Mouse (Mus musculus) kidney, adult 18-20 months (tissue): Measurements from ENCODE around the gene Arid3a.
"Not testable (repeated sequence)": the region's sequence is repeated elsewhere in the genome, so short reads cannot be mapped to it uniquely, and the experiment has no call there.

Experiments
- DNase-seq: peaks from one replicate; pipeline ENCODE4 v3.0.0; 2021

Arid3a gene

DNA sequence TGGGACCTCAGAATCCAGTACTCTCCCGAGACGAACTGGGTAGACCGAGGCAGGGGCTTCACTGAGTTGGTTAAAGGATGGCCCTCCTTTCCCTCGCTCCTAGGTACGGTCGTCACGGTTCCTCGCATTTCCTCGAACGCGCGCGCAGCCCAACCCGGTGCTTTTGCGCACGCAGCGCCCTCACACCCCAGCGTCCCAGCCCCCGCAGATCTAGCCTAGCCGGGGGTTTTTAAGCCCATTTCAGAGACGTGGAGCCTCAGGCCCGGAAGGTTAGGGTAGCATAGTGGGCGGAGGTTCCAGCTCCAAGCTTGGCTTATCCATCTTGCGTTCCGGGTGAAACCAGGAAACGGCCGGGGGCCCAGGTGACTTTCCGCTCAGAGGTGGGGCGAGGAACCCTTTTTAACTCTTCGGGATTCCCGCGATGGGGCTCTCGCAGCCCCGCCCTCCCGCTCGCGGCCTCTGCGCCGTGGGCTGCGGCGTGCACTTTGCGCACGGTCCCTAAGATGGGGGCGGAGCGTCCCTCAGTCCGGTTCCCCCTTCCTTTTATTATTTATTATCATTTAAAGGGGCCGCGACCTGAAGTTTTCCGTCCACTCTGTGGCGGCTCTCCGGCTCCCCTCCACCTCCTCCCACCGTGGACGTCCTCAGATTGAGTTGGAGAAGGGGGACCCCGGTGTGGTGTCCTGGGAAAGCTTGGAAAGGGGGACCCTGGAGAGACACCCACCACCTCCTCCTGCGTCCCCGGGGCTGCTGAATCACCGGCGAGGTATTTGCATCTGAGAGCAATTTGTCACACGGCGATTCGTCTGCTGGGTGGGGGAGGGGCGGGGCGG lies at the start of gene Arid3a:
Gene Arid3a, plus strand, starts transcription at position 553 of the 833 bp plus-strand sequence.
- peak; percentile 90 for DNase-seq

GRCm38 (mm10) chr10:79877174-79877573 lies 49.7 kb upstream of the Arid3a start:
- no peak for DNase-seq

DNA sequence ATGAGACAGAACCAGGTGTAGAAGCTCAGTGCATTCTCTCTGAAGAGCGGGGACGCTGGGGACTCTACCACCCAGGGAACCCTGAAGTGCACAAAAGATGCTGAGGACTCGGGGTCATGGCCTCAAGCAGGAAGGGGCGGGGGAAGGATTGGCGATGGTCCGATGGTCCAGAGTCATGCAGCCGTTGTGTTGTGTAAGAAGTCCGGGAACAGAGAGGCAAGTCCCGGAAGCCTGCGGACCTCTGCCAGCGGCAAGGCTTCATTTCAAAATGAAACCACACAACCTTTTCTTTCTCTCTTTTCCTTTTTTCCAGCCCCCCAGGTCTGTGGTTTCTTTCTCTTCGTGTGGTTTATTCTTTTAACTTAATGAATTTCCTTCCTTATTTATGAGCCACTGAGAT lies 49.1 kb upstream of the Arid3a start:
- DNase-seq = peak; percentile 52

GRCm38 (mm10) chr10:79879527-79879926 lies 47.3 kb upstream of the Arid3a start:
- no peak for DNase-seq

GRCm38 (mm10) chr10:79880721-79881120 lies 46.1 kb upstream of the Arid3a start:
- no peak for DNase-seq

- DNase-seq = no peak
Measured at GRCm38 (mm10) chr10:79881981-79882380, 44.9 kb upstream of the Arid3a start.

DNA sequence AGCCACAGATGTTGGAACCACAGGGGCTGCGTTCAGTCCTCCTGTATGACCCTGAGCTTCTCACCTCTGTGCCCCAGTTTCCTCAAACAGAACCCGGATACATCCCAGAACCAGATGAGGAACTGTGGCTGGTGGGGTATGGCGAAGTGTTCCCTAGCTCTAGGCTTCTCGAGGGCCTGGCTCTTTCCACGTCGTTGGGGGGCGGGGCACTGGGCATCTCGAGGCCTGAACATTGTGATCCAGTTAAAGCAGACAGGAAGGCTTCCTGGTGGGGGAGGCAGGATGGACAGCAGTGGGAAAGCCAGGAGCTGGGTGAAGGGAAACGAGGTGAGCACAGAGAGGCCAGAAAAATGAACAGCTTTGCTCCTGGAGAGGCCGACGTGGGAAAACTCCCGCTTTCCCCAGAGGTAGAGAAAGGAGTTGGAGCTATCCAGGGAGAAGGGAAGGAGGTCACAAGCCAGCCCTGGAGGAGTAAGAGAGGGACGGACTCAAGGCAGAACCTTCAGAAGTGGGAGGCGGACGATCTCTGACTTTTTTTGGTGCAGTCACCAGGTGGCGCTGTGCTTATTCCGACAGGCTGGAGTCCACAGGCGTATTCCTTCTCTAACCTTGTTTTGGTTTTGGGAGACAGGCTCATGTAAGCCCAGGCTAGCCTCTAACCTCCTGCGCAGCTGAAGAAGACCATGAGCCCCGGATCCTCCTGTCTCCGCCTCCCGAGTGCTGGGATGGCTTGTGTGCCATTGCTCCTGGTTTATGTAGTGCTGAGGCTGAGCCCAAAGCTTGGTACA lies 43.4 kb upstream of the Arid3a start:
- DNase-seq = peak; percentile 89

DNA sequence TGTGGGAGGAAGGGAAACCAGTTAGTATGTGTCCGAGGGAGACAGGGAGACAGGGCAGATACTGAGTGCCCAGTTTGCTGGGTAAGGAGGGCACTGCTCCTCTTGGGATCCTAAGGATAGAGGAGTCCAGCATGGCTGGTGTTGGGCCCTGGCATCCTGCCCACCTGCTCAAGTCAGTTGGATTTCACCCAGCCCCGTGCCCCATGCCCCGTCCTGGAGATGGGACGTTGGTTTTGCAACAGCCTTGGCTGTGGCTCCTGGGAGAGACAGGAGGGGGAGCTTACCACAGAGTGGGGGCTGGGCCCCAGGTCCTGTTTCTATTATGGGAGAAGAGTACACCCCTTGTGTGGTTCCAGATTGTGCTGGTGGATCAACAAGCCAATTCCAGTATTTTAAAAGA lies 42.4 kb upstream of the Arid3a start:
- DNase-seq = peak; percentile 85

- not testable (repeated sequence) for DNase-seq
Measured at GRCm38 (mm10) chr10:79884938-79885337, 41.9 kb upstream of the Arid3a start.

DNA sequence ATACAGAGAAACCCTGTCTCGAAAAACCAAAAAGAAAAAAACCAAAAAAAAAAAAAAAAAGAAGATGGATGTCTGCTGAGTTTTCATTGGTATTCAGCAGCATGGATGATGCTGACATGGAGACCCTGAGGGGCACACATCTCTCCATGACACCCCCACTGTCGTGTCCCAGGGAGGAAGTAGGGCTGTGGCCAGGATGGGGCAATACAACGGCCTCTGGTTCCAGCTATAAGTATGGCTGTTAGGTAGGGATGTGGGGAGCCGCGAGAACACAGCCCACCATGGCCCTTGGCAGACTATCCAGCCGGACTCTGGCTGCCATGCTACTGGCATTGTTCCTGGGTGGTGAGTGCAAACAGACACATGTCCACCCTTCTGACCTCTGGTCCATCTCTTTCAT lies 40.8 kb upstream of the Arid3a start, which contains the start of gene Elane:
Gene Elane, plus strand, starts transcription at position 194 of the 400 bp plus-strand sequence.
- DNase-seq = no peak

GRCm38 (mm10) chr10:79886611-79887010 lies 40.2 kb upstream of the Arid3a start:
- no peak for DNase-seq

GRCm38 (mm10) chr10:79889386-79889785 lies 37.5 kb upstream of the Arid3a start:
- no peak for DNase-seq

GRCm38 (mm10) chr10:79890670-79891069 lies 36.2 kb upstream of the Arid3a start, which contains the start of gene Cfd:
Gene Cfd, plus strand, starts transcription at chr10:79890853.
- no peak for DNase-seq

DNA sequence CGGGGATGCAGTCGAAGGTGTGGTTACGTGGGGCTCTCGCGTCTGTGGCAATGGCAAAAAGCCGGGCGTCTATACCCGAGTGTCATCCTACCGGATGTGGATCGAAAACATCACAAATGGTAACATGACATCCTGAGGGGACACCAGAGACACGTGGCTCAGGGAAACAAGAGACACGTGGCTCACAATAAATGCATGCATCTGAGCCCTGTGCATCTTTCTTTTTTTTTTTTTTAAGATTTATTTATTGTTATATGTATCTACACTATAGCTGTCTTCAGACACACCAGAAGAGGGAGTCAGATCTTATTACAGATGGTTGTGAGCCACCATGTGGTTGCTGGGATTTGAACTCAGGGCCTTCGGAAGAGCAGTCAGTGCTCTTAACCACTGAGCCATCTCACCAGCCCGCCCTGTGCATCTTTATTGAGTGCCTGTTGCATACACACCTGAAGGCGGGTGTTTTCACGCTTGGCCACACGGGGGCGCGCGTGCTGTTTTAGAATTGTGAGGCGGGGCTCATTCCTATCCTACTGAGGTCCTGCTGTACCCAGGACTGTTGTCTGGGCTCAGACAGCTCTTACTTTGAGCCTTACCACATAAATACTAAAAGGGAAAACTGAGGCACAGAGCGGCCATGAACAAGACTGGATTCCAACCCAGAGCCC lies 34.3 kb upstream of the Arid3a start:
- peak; percentile 86 for DNase-seq

- DNase-seq = no peak
Measured at GRCm38 (mm10) chr10:79896306-79896705, 30.5 kb upstream of the Arid3a start.

DNA sequence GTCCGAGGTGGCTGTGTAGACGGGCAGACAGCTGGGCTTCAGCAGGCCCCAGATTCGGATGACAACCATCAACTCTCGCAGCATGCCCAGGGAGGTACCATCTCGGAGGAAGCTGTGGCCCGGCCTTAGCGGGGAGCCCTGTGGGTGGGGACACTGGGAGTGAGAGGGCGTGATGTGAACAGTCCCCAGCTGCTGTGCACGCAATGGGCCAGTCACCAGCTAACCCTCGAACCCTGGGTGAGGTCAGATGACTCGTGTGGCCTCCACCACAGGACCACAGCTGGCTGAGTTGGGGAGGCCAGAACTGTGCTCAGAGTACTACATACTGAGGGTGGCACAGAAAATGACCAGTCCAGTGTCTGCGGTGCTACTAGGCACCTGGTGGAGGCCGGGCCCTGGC lies 30.0 kb upstream of the Arid3a start:
- DNase-seq = no peak

GRCm38 (mm10) chr10:79897316-79898245 lies 29.3 kb upstream of the Arid3a start:
- DNase-seq = peak; percentile 25

GRCm38 (mm10) chr10:79900951-79901410 lies 25.9 kb upstream of the Arid3a start:
- no peak for DNase-seq

GRCm38 (mm10) chr10:79906712-79907111 lies 20.1 kb upstream of the Arid3a start:
- DNase-seq = no peak

GRCm38 (mm10) chr10:79907415-79907814 lies 19.4 kb upstream of the Arid3a start:
- no peak for DNase-seq

GRCm38 (mm10) chr10:79908167-79909091 lies 18.4 kb upstream of the Arid3a start, which contains the start of gene Med16:
Gene Med16, minus strand, starts transcription at chr10:79908923.
- DNase-seq = peak; percentile 98
